Mouse (Mus musculus): ENCODE measurements around the gene Casz1. TPM values are rescaled to one million over a fixed set of nuclear protein-coding genes. Genes with fewer than 3 reads are reported as not detected.

Casz1 gene
- total and polyA plus RNA-seq, 3 experiments, result 21.2 to 47.0 (median 42.5) TPM

- no peaks in the 10 kb centered on the region for H3K36me3 ChIP-seq (ENCODE audit: control insufficient read depth, insufficient read depth, low read length)
- no peak for DNase-seq
- WGBS, result 69% methylated on average over 6 of the region's 6 CpGs
- no peak for TF ChIP-seq EP300 (IDR thresholded peaks at IDR 0.05; ENCODE audit: insufficient read depth, low read depth, low read length)
- TF ChIP-seq CTCF (IDR thresholded peaks at IDR 0.05), result no peak
- no peak for TF ChIP-seq POLR2A (IDR thresholded peaks at IDR 0.05; ENCODE audit: insufficient read depth, low read depth, low read length)
- no peaks in the 10 kb centered on the region for H3K79me2 ChIP-seq (replicated peaks; ENCODE audit: control insufficient read depth, insufficient read depth, low read length)
- H3K27me3 ChIP-seq (ENCODE audit: control insufficient read depth, insufficient read depth, low read length), result no peaks in the 10 kb centered on the region
- no peaks in the 10 kb centered on the region for H3K4me1 ChIP-seq (ENCODE audit: control insufficient read depth, insufficient read depth, low read length)
- no peak overlapping the region for H3K27ac ChIP-seq
- no peak overlapping the region for H3K9ac ChIP-seq (ENCODE audit: low read depth, low read length)
- no peak overlapping the region for H3K4me3 ChIP-seq
- intact Hi-C loops (cut with DNase I), result no loop called here
Measured at GRCm38 (mm10) chr4:148896125-148896524, 91.9 kb downstream of the Casz1 start.

GRCm38 (mm10) chr4:148899927-148900294 lies 95.7 kb downstream of the Casz1 start:
- H3K79me2 ChIP-seq (replicated peaks; ENCODE audit: control insufficient read depth, insufficient read depth, low read length), result peaks cover 7% of the 10 kb centered on the region; the same call in 1 of the 2 replicates
- H3K36me3 ChIP-seq (ENCODE audit: control insufficient read depth, insufficient read depth, low read length), result peaks cover 5% of the 10 kb centered on the region; the same call in 1 of the 2 replicates
- peak overlapping the region; percentile 90 for H3K27ac ChIP-seq
- no peak for DNase-seq
- intact Hi-C loops (cut with DNase I), result loop anchor here (5.0 kb wide), 1 partner anchor 158 kb away; no protein-coding TSS in a partner anchor
- peak overlapping the region; percentile 81 for H3K4me3 ChIP-seq
- peaks cover 12% of the 10 kb centered on the region for H3K4me1 ChIP-seq (ENCODE audit: control insufficient read depth, insufficient read depth, low read length)
- TF ChIP-seq POLR2A (IDR thresholded peaks at IDR 0.05; ENCODE audit: insufficient read depth, low read depth, low read length) (no peak), EP300 (IDR thresholded peaks at IDR 0.05; ENCODE audit: insufficient read depth, low read depth, low read length) (no peak)
- no peaks in the 10 kb centered on the region for H3K27me3 ChIP-seq (ENCODE audit: control insufficient read depth, insufficient read depth, low read length)
- 25% methylated on average over 1 of the region's 1 CpGs for WGBS
- H3K9ac ChIP-seq (ENCODE audit: low read depth, low read length), result peak overlapping the region; percentile 52; the same call in 1 of the 2 replicates

GRCm38 (mm10) chr4:148900295-148901211 lies 96.3 kb downstream of the Casz1 start:
- no peak for TF ChIP-seq CTCF (IDR thresholded peaks at IDR 0.05)
- TF ChIP-seq POLR2A (IDR thresholded peaks at IDR 0.05; ENCODE audit: insufficient read depth, low read depth, low read length), result no peak
- no peak for TF ChIP-seq EP300 (IDR thresholded peaks at IDR 0.05; ENCODE audit: insufficient read depth, low read depth, low read length)
- 1% methylated on average over 116 of the region's 123 CpGs for WGBS
- peak; percentile 83 to 90 for DNase-seq
- Histone ChIP-seq H3K9ac (ENCODE audit: low read depth, low read length) (peak overlapping the region; percentile 94), H3K27me3 (ENCODE audit: control insufficient read depth, insufficient read depth, low read length) (no peaks in the 10 kb centered on the region), H3K4me3 (peak overlapping the region; percentile 81), H3K36me3 (ENCODE audit: control insufficient read depth, insufficient read depth, low read length) (peaks cover 5% of the 10 kb centered on the region; the same call in 1 of the 2 replicates), H3K79me2 (replicated peaks; ENCODE audit: control insufficient read depth, insufficient read depth, low read length) (peaks cover 7% of the 10 kb centered on the region; the same call in 1 of the 2 replicates), H3K4me1 (ENCODE audit: control insufficient read depth, insufficient read depth, low read length) (peaks cover 17% of the 10 kb centered on the region), H3K27ac (peak overlapping the region; percentile 90)
- intact Hi-C loops (cut with DNase I), result loop anchor here (5.0 kb wide), 1 partner anchor 158 kb away; no protein-coding TSS in a partner anchor

GRCm38 (mm10) chr4:148901275-148902052 lies 97.2 kb downstream of the Casz1 start:
- no peaks in the 10 kb centered on the region for H3K27me3 ChIP-seq (ENCODE audit: control insufficient read depth, insufficient read depth, low read length)
- intact Hi-C loops (cut with DNase I), result loop anchor here (2.0 to 5.0 kb wide), 3 partner anchors 49 to 159 kb away; partner anchors contain the start of gene Casz1
- H3K4me3 ChIP-seq, result peak overlapping the region; percentile 81
- peak overlapping the region; percentile 94 for H3K9ac ChIP-seq (ENCODE audit: low read depth, low read length)
- H3K4me1 ChIP-seq (ENCODE audit: control insufficient read depth, insufficient read depth, low read length), result peaks cover 17% of the 10 kb centered on the region
- peak overlapping the region; percentile 90 for H3K27ac ChIP-seq
- peaks cover 5% of the 10 kb centered on the region; the same call in 1 of the 2 replicates for H3K36me3 ChIP-seq (ENCODE audit: control insufficient read depth, insufficient read depth, low read length)
- WGBS, result 3% methylated on average over 64 of the region's 64 CpGs
- H3K79me2 ChIP-seq (replicated peaks; ENCODE audit: control insufficient read depth, insufficient read depth, low read length), result peaks cover 7% of the 10 kb centered on the region; the same call in 1 of the 2 replicates
- TF ChIP-seq POLR2A (IDR thresholded peaks at IDR 0.05; ENCODE audit: insufficient read depth, low read depth, low read length) (no peak), EP300 (IDR thresholded peaks at IDR 0.05; ENCODE audit: insufficient read depth, low read depth, low read length) (no peak), CTCF (IDR thresholded peaks at IDR 0.05) (no peak)
- DNase-seq, result peak; percentile 53 to 54

GRCm38 (mm10) chr4:148902919-148903727 lies 98.9 kb downstream of the Casz1 start:
- peak; percentile 77 to 78 for DNase-seq
- Histone ChIP-seq H3K27me3 (ENCODE audit: control insufficient read depth, insufficient read depth, low read length) (no peaks in the 10 kb centered on the region), H3K27ac (peak overlapping the region; percentile 57), H3K36me3 (ENCODE audit: control insufficient read depth, insufficient read depth, low read length) (peaks cover 5% of the 10 kb centered on the region; the same call in 1 of the 2 replicates), H3K4me1 (ENCODE audit: control insufficient read depth, insufficient read depth, low read length) (peaks cover 19% of the 10 kb centered on the region), H3K79me2 (replicated peaks; ENCODE audit: control insufficient read depth, insufficient read depth, low read length) (peaks cover 7% of the 10 kb centered on the region; the same call in 1 of the 2 replicates), H3K4me3 (no peak overlapping the region; the same call in 1 of the 2 replicates), H3K9ac (ENCODE audit: low read depth, low read length) (no peak overlapping the region)
- intact Hi-C loops (cut with DNase I), result loop anchor here (1.0 to 5.0 kb wide), 4 partner anchors 22 to 161 kb away; partner anchors contain the start of gene Casz1
- TF ChIP-seq CTCF (IDR thresholded peaks at IDR 0.05) (peak; percentile 74), EP300 (IDR thresholded peaks at IDR 0.05; ENCODE audit: insufficient read depth, low read depth, low read length) (peak; percentile 76; the same call in 1 of the 2 replicates), POLR2A (IDR thresholded peaks at IDR 0.05; ENCODE audit: insufficient read depth, low read depth, low read length) (0 out of 2 replicates have a peak, but pooled peaks have one; percentile 19)
- 24% methylated on average over 8 of the region's 8 CpGs for WGBS

Data from heart, adult 2 months (tissue).